Mouse (Mus musculus) testis, postnatal 14 days (tissue): ENCODE measurements around the gene Hoxc10.

Experiments
- DNase-seq: peaks from one replicate; pipeline ENCODE4 v3.0.0; 2021; ENCODE audit warnings: low spot score

The Hoxc10 gene

DNA sequence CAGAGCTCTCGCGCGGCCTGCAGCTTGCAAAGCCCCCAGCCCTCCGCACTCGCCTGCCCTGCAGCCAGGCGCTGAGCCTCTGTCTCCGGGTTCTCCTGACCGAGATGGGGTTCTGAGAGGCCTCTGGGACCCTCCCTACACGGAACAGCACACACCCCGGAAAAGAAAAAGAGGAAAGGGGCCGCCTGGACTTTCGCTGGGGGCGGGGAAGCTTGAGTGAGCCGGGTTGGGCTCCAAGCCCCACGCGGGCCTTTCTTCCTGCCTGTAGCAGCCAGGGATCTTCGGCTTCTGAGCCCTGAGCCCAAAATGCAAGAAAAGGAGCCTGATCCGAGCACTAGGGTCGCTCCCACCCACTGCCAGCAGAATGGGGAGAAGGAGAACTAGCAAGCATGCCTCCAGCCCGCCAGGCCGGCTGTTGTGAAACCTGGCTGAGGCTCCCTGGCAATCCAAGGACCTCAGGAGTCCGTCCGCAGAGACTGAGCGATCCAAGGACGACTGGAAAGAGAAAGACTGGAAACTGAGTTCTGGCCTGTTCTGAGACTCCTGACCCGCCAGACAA, 45.4 kb downstream of the Hoxc10 start:
- DNase-seq, result peak; percentile 35

DNA sequence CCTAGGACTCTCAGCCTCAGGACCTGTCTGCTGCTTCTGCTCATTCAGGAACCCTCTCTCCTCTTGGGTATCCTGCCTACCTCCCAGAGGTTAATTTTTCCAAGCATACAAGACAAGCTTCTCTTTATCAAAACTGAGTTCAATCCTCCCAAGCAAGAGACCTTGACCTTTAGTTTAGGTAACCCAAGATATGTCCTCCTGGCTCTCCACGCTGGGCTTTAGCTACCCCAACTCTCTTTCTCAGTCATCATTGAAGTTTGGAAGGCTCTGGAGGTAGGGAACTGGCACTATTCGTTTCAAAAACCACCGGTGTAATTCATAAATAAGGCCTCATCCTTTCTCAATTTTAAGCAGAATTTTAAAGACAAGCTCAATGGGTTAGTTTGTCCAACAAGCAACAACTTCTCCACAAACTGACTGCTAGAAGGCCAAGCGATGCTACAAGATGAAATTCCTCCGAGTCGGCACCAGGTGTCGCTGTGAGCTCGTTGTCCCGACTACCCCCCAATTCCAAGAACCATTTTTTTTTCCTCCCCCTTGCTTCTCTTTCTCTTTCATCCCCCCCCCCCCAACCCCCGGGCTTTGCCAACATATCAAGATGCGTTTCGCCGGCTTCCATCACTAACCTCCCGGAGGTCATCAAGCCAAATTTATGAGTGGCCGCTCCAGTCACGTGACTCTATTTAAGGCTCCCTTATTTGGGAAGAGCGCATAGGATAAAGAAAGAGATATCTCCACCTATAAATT, 46.8 kb downstream of the Hoxc10 start:
- DNase-seq, result peak; percentile 43

DNA sequence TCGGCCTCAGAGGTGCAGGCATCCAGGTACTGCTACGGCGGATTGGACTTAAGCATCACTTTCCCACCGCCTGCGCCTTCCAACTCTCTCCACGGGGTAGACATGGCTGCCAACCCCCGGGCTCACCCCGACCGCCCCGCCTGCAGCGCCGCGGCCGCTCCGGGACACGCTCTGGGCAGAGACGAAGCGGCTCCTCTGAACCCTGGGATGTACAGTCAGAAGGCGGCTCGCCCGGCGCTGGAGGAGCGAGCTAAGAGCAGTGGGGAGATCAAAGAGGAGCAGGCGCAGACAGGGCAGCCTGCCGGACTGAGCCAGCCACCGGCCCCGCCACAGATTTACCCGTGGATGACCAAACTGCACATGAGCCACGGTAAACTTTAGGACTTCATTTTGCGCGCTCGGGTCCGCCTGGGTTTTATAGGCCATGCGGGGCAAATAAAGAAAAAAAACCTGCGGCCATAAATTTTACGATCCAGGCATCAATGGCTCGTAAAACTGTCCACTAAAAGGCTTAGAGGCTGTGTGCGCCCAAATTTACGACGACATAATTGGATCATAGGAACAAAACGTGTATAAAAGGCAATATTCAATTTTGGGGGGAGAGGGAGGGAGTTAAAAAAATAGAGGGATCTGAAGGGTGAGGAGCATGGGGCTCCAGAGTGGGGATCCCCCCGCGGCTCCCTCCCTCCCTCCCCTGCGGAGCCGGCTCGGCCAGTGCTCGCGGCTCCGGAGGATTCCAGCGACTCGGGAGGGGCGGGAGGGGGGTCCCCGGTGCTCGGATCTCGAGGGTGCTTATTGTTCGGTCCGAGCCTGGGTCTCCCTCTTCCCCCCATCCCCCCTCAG, 47.8 kb downstream of the Hoxc10 start:
- peak; percentile 44 for DNase-seq

DNA sequence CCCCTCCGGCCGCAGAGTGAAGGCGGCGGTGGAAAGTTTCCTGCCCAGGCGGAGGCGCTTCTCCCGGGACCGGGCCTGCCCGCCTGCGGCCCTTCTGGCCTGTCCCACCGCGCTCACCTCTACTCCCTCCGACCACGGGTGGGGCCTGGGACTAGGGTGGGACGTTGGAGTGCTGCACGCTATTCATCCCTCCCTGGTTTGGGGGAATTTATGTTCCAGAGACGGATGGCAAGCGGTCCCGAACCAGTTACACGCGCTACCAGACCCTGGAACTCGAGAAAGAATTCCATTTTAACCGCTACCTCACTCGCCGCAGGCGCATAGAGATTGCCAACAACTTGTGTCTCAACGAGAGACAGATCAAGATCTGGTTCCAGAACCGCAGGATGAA, 48.4 kb downstream of the Hoxc10 start:
- no peak for DNase-seq

DNA sequence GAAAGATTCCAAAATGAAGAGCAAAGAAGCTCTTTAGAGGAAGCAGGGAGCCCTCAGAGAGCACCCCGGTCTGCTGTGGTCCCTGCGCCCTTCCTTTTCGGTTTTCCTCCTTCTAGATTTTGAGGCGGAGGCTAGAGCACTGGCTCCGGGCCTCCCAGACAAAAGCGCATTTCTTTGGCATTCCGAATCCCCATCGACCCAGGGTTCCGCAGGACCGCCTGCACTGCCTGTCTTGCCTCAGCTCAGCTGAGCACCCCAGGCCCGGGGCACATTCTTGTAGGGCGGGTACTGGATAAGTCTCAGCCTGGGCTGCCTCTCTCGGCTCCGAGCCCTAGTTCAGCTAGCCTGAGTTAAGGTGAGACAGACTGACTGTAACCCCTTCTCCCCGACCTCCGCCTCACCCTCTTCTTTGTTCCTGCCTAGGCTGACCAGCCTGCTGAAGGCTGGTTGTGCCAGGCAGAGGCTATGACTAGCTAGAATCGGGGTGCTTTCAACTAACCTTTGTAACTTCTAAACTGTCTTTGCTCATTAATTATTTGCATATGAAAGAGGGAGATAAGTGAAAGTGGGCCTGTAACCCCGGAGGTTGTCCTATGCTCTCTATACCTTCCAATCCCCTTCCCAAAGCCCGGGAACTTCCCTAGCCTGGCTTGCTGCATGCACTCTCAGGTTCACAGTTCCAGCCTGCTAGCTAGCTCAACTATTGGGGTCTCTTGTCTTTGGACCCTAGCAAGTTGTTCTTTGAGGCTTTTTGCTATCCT, 49.0 kb downstream of the Hoxc10 start:
- DNase-seq, result no peak

DNA sequence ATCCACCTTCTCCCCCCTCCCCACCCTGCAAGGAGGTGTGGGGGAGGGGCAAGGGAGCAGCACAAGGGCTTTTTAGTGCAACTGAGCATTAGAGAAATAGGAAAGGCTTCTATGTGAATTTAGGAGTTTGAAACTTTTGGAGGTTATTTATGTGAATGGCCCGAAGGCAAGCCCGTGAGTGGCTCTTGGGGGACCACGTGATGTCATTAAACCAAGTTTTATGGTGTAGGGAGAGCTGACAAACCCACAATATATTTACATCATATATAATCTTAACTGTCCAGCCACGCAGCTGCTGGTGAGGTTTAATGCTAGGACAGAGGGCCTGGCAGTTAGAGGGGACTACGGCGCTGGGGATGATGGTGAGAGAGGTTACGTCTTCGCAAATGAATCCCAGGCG, 52.0 kb downstream of the Hoxc10 start, which contains the start of gene Hoxc4:
Gene Hoxc4 (plus strand): TSS at position 299 of the 400 bp plus-strand sequence.
- no peak for DNase-seq

DNA sequence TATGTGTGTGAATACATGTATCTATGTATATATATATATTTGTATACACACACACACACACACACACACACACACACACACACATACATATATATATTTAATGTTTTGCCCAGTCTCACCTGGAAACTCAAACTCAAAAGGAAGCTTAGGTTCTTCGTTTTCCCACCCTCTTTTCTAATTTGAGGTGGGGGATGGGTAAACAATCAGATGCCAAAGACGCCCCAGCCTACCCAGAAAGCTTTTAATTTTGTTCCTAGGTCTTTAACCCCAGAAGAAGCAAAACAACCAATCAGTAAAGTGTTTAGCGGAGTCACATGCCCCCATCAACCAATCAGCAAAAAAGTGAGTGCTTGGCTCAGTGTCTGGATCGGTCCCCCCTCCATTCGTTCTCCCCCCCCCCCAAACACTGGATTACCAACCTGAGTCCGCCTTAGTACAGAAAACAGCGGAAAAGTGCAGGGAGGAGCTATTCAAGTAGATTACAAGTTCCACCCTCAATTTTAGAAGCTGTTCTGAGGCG, 54.4 kb downstream of the Hoxc10 start:
- DNase-seq, result no peak
